Mouse (Mus musculus) limb, embryonic 14.5 days (tissue): Measurements from ENCODE around the gene Glb1l2. TPM values are rescaled to one million over a fixed set of nuclear protein-coding genes. Genes with fewer than 3 reads are reported as not detected.
A peak's percentile ranks its signal among the peaks of the same experiment; 100 is the strongest.

Experiments
- ATAC-seq: fragments of 200-750 bp; cut with Nextera tagmentation; 2 replicates; pipeline ENCODE4 v1.8.0; 2017; ENCODE audit warnings: low read depth, moderate number of reproducible peaks, moderate TSS enrichment; ENCODE audit not compliant: low FRiP score
- DNase-seq: peaks from one replicate; pipeline ENCODE4 v3.0.0-alpha.2; 2015; ENCODE audit warnings: low spot score
- H3K27ac ChIP-seq: fragments of 300-500 bp; sonication (generic); replicated peaks from 2 replicates; pipeline ENCODE4 v1.5.1; 2014; ENCODE audit warnings: low read depth, mild to moderate bottlenecking, low read length, moderate library complexity, mixed read lengths
- H3K27me3 ChIP-seq: fragments of 300-500 bp; sonication (generic); 2 replicates; pipeline ENCODE4 v1.6.1; 2014; ENCODE audit warnings: low read length, mixed read lengths; ENCODE audit not compliant: control insufficient read depth, insufficient read depth
- H3K36me3 ChIP-seq: fragments of 300-500 bp; sonication (generic); 2 replicates; pipeline ENCODE4 v1.6.1; 2014; ENCODE audit warnings: mild to moderate bottlenecking, low read length, moderate library complexity, mixed read lengths; ENCODE audit not compliant: control insufficient read depth, insufficient read depth
- H3K4me1 ChIP-seq: fragments of 300-500 bp; sonication (generic); 2 replicates; pipeline ENCODE4 v1.6.1; 2014; ENCODE audit warnings: antibody characterized with exemption, low read length, mixed read lengths; ENCODE audit not compliant: control insufficient read depth, insufficient read depth
- H3K4me2 ChIP-seq: fragments of 300-500 bp; sonication (generic); replicated peaks from 2 replicates; pipeline ENCODE4 v1.6.1; 2014; ENCODE audit warnings: low read depth, mild to moderate bottlenecking, low read length, moderate library complexity; ENCODE audit not compliant: severe bottlenecking
- H3K4me3 ChIP-seq: fragments of 300-500 bp; sonication (generic); replicated peaks from 2 replicates; pipeline ENCODE4 v1.5.1; 2014; ENCODE audit warnings: low read length
- H3K9ac ChIP-seq: fragments of 300-500 bp; sonication (generic); 2 replicates; pipeline ENCODE4 v1.6.1; 2014; ENCODE audit warnings: mild to moderate bottlenecking, low read depth, low read length, moderate library complexity; ENCODE audit not compliant: severe bottlenecking
- H3K9me3 ChIP-seq: fragments of 300-500 bp; sonication (generic); 2 replicates; pipeline ENCODE4 v1.6.1; 2016; ENCODE audit warnings: low read length; ENCODE audit not compliant: control insufficient read depth
- POLR2A ChIP-seq: fragments of 200-500 bp; IDR thresholded peaks from 2 replicates; pipeline ENCODE4 v1.8.0; 2012; ENCODE audit warnings: inconsistent platforms, mild to moderate bottlenecking, moderate library complexity, borderline replicate concordance; ENCODE audit not compliant: insufficient read depth, insufficient read length; ENCODE audit errors: extremely low read depth
- WGBS: fragments of 180-500 bp; shearing (Covaris S2); extraction: QIAGEN DNeasy Blood & Tissue Kit; methylation state at CpG from one replicate; pipeline ENCODE4 v1.1.7; 2014; 5-methylcytosine and 5-hydroxymethylcytosine counted together
- polyA plus RNA-seq, 2 experiments: library from polyadenylated mRNA; depleted of rRNA in 1 of 2; stranded (reverse) in 1 of 2; unstranded in 1 of 2; fragments of >200 nt; fragmentation: Nextera tagmentation in 1 of 2; extraction: Ambion mirVana in 1 of 2; gene quantifications; 2 replicates each; pipeline versions ENCODE4 v1.2.1 to v1.2.3; 2012 to 2014

Glb1l2 gene
- polyA plus RNA-seq, 2 experiments, result 2.6 to 3.5 TPM

- H3K9me3 ChIP-seq, result no peaks in the 10 kb centered on the region
- DNase-seq (peak; percentile 79), ATAC-seq (no peak; the same call in 1 of the 2 replicates)
- no peak overlapping the region for H3K9ac ChIP-seq
- 65% methylated on average over 6 of the region's 6 CpGs for WGBS
- no peaks in the 10 kb centered on the region for H3K4me1 ChIP-seq
- H3K4me2 ChIP-seq, result no peak overlapping the region
- no peak for TF ChIP-seq POLR2A
- H3K27me3 ChIP-seq, result no peaks in the 10 kb centered on the region
- H3K27ac ChIP-seq, result no peak overlapping the region
- no peak overlapping the region for H3K4me3 ChIP-seq
- H3K36me3 ChIP-seq, result no peaks in the 10 kb centered on the region
These were observed 30.0 kb downstream of the Glb1l2 start for GRCm38 (mm10) chr9:26776122-26776902.

GRCm38 (mm10) chr9:26775700-26776099 lies 30.6 kb downstream of the Glb1l2 start:
- DNase-seq, result no peak
- H3K27ac ChIP-seq, result no peak overlapping the region
- no peaks in the 10 kb centered on the region for H3K36me3 ChIP-seq
- H3K4me1 ChIP-seq, result no peaks in the 10 kb centered on the region
- no peak overlapping the region for H3K4me2 ChIP-seq
- no peak for ATAC-seq
- no peaks in the 10 kb centered on the region for H3K27me3 ChIP-seq
- no peaks in the 10 kb centered on the region for H3K9me3 ChIP-seq
- H3K9ac ChIP-seq, result no peak overlapping the region
- H3K4me3 ChIP-seq, result no peak overlapping the region
- no peak for TF ChIP-seq POLR2A
- WGBS, result 61% methylated on average over 2 of the region's 2 CpGs

GRCm38 (mm10) chr9:26768181-26768580 lies 38.1 kb downstream of the Glb1l2 start:
- H3K27me3 ChIP-seq, result no peaks in the 10 kb centered on the region
- WGBS, result 74% methylated on average over 3 of the region's 3 CpGs
- no peaks in the 10 kb centered on the region for H3K9me3 ChIP-seq
- TF ChIP-seq POLR2A, result no peak
- no peak overlapping the region for H3K9ac ChIP-seq
- H3K36me3 ChIP-seq, result no peaks in the 10 kb centered on the region
- DNase-seq (no peak), ATAC-seq (no peak)
- H3K4me2 ChIP-seq, result no peak overlapping the region
- no peak overlapping the region for H3K4me3 ChIP-seq
- no peaks in the 10 kb centered on the region for H3K4me1 ChIP-seq
- H3K27ac ChIP-seq, result no peak overlapping the region

- 89% methylated on average over 6 of the region's 6 CpGs for whole genome bisulfite sequencing
- no peak for DNase-seq
- Histone ChIP-seq H3K36me3 (no peaks in the 10 kb centered on the region), H3K4me1 (no peaks in the 10 kb centered on the region), H3K4me2 (no peak overlapping the region), H3K9me3 (no peaks in the 10 kb centered on the region), H3K4me3 (no peak overlapping the region), H3K9ac (no peak overlapping the region), H3K27me3 (no peaks in the 10 kb centered on the region), H3K27ac (no peak overlapping the region)
- no peak for ATAC-seq
- TF ChIP-seq POLR2A, result no peak
These were observed 43.8 kb downstream of the Glb1l2 start for GRCm38 (mm10) chr9:26762477-26762876.

GRCm38 (mm10) chr9:26760576-26760975 lies 45.7 kb downstream of the Glb1l2 start:
- DNase-seq (no peak), ATAC-seq (no peak)
- Histone ChIP-seq H3K4me3 (no peak overlapping the region), H3K4me1 (no peaks in the 10 kb centered on the region), H3K9ac (no peak overlapping the region), H3K27ac (no peak overlapping the region), H3K36me3 (no peaks in the 10 kb centered on the region), H3K27me3 (no peaks in the 10 kb centered on the region), H3K9me3 (no peaks in the 10 kb centered on the region), H3K4me2 (no peak overlapping the region)
- TF ChIP-seq POLR2A, result no peak
- 74% methylated on average over 5 of the region's 5 CpGs for WGBS
